Mouse (Mus musculus) heart, embryonic 12.5 days (tissue): Measurements from ENCODE around the gene Mut. TPM values are rescaled to one million over a fixed set of nuclear protein-coding genes. Genes with fewer than 3 reads are reported as not detected.

Experiments used
- ATAC-seq: fragments of 200-750 bp; cut with Nextera tagmentation; 2 replicates; pipeline ENCODE4 v1.8.0; 2017; ENCODE audit warnings: moderate TSS enrichment, moderate library complexity; ENCODE audit not compliant: insufficient number of reproducible peaks, low FRiP score
- H3K27ac ChIP-seq: fragments of 300-500 bp; sonication (generic); 2 replicates; pipeline ENCODE4 v1.5.1; 2016; ENCODE audit warnings: mild to moderate bottlenecking, moderate library complexity; ENCODE audit not compliant: poor library complexity, severe bottlenecking
- H3K27me3 ChIP-seq: fragments of 300-500 bp; sonication (generic); replicated peaks from 2 replicates; pipeline ENCODE4 v1.6.1; 2016; ENCODE audit warnings: mild to moderate bottlenecking, moderate library complexity
- H3K36me3 ChIP-seq: fragments of 300-500 bp; sonication (generic); 2 replicates; pipeline ENCODE4 v1.6.1; 2016; ENCODE audit warnings: mild to moderate bottlenecking, moderate library complexity
- H3K4me1 ChIP-seq: fragments of 300-500 bp; sonication (generic); replicated peaks from 2 replicates; pipeline ENCODE4 v1.6.1; 2016; ENCODE audit warnings: mild to moderate bottlenecking
- H3K4me2 ChIP-seq: fragments of 300-500 bp; sonication (generic); 2 replicates; pipeline ENCODE4 v1.6.1; 2016; ENCODE audit warnings: mild to moderate bottlenecking, moderate library complexity
- H3K4me3 ChIP-seq: fragments of 300-500 bp; sonication (generic); 2 replicates; pipeline ENCODE4 v1.5.1; 2016; ENCODE audit warnings: mild to moderate bottlenecking
- H3K9ac ChIP-seq: fragments of 300-500 bp; sonication (generic); 2 replicates; pipeline ENCODE4 v1.6.1; 2016; ENCODE audit warnings: mild to moderate bottlenecking, moderate library complexity
- H3K9me3 ChIP-seq: fragments of 300-500 bp; sonication (generic); replicated peaks from 2 replicates; pipeline ENCODE4 v1.6.1; 2016; ENCODE audit warnings: mild to moderate bottlenecking, moderate library complexity
- WGBS: fragments of 180-500 bp; shearing (Covaris S2); methylation state at CpG from one replicate; pipeline ENCODE4 v1.1.7; 2016; 5-methylcytosine and 5-hydroxymethylcytosine counted together
- polyA plus RNA-seq: library from polyadenylated mRNA; unstranded; fragments of >200 nt; fragmentation: Nextera tagmentation; extraction: Ambion mirVana; gene quantifications from 2 replicates; pipeline ENCODE4 v1.2.1, GENCODE M21; 2016

The Mut gene
- polyA plus RNA-seq, result 40.4 and 43.6 TPM in 2 replicates

GRCm38 (mm10) chr17:40934420-40935231, at the start of gene Mut, which contains the start of gene Cenpq:
Gene Mut (plus strand): TSS chr17:40934685.
Gene Cenpq (minus strand): TSS chr17:40935047.
- H3K4me1 ChIP-seq, result peaks cover 3% of the 10 kb centered on the region
- ATAC-seq, result peak; percentile 100
- WGBS, result under 1% methylated on average over 50 of the region's 50 CpGs
- peak within 1 kb of the TSS; percentile 87 for H3K4me3 ChIP-seq
- peak within 1 kb of the TSS; percentile 83 for H3K4me2 ChIP-seq
- H3K27me3 ChIP-seq, result no peaks in the 10 kb centered on the region
- no peaks in the 10 kb centered on the region for H3K9me3 ChIP-seq
- H3K9ac ChIP-seq, result peak within 1 kb of the TSS; percentile 80
- H3K36me3 ChIP-seq, result peaks cover 12% of the 10 kb centered on the region
- H3K27ac ChIP-seq, result peak within 1 kb of the TSS; percentile 95

GRCm38 (mm10) chr17:40885155-40885554, 49.3 kb upstream of the Mut start:
- Histone ChIP-seq H3K27ac (no peak overlapping the region), H3K4me1 (no peaks in the 10 kb centered on the region), H3K9ac (no peak overlapping the region), H3K4me2 (no peak overlapping the region), H3K27me3 (no peaks in the 10 kb centered on the region), H3K36me3 (no peaks in the 10 kb centered on the region), H3K9me3 (no peaks in the 10 kb centered on the region), H3K4me3 (no peak overlapping the region)
- no peak for ATAC-seq
- WGBS, result 77% methylated on average over 4 of the region's 4 CpGs

GRCm38 (mm10) chr17:40887849-40888536, 46.5 kb upstream of the Mut start:
- Histone ChIP-seq H3K9ac (no peak overlapping the region), H3K4me3 (no peak overlapping the region), H3K36me3 (no peaks in the 10 kb centered on the region), H3K4me1 (no peaks in the 10 kb centered on the region), H3K27me3 (no peaks in the 10 kb centered on the region), H3K9me3 (no peaks in the 10 kb centered on the region), H3K4me2 (no peak overlapping the region), H3K27ac (no peak overlapping the region)
- no peak for ATAC-seq
- WGBS, result 72% methylated on average over 4 of the region's 4 CpGs

- no peak overlapping the region for H3K4me3 ChIP-seq
- WGBS, result 61% methylated on average over 1 of the region's 1 CpGs
- H3K9me3 ChIP-seq, result no peaks in the 10 kb centered on the region
- no peaks in the 10 kb centered on the region for H3K36me3 ChIP-seq
- no peak overlapping the region for H3K4me2 ChIP-seq
- H3K4me1 ChIP-seq, result no peaks in the 10 kb centered on the region
- no peak for ATAC-seq
- no peaks in the 10 kb centered on the region for H3K27me3 ChIP-seq
- no peak overlapping the region for H3K9ac ChIP-seq
- no peak overlapping the region for H3K27ac ChIP-seq
These were observed 37.6 kb upstream of the Mut start for GRCm38 (mm10) chr17:40896863-40897262.

- Histone ChIP-seq H3K9ac (no peak overlapping the region), H3K27me3 (no peaks in the 10 kb centered on the region), H3K4me3 (no peak overlapping the region), H3K9me3 (no peaks in the 10 kb centered on the region), H3K36me3 (no peaks in the 10 kb centered on the region), H3K4me2 (no peak overlapping the region), H3K4me1 (peaks cover 10% of the 10 kb centered on the region), H3K27ac (no peak overlapping the region)
- ATAC-seq, result no peak
- 47% methylated on average over 4 of the region's 4 CpGs for WGBS
These were observed 34.6 kb upstream of the Mut start for GRCm38 (mm10) chr17:40899783-40900363.

- WGBS, result 36% methylated on average over 4 of the region's 4 CpGs
These were observed 31.1 kb upstream of the Mut start for GRCm38 (mm10) chr17:40903345-40903744.

GRCm38 (mm10) chr17:40904056-40904597, 30.4 kb upstream of the Mut start:
- Histone ChIP-seq H3K9ac (no peak overlapping the region), H3K4me1 (peaks cover 11% of the 10 kb centered on the region), H3K9me3 (no peaks in the 10 kb centered on the region), H3K27ac (no peak overlapping the region), H3K4me2 (peak overlapping the region; percentile 78), H3K27me3 (no peaks in the 10 kb centered on the region), H3K4me3 (no peak overlapping the region), H3K36me3 (no peaks in the 10 kb centered on the region)
- WGBS, result 9% methylated on average over 11 of the region's 11 CpGs
- no peak for ATAC-seq

More at GRCm38 (mm10) chr17:40903345-40903744, 31.1 kb upstream of the Mut start:
- Histone ChIP-seq H3K4me3 (no peak overlapping the region), H3K9me3 (no peaks in the 10 kb centered on the region), H3K4me2 (no peak overlapping the region), H3K27ac (no peak overlapping the region), H3K36me3 (no peaks in the 10 kb centered on the region), H3K27me3 (no peaks in the 10 kb centered on the region), H3K9ac (no peak overlapping the region), H3K4me1 (peaks cover 11% of the 10 kb centered on the region)
- ATAC-seq, result no peak

- Histone ChIP-seq H3K27me3 (no peaks in the 10 kb centered on the region), H3K4me2 (peak overlapping the region; percentile 78), H3K36me3 (no peaks in the 10 kb centered on the region), H3K9me3 (no peaks in the 10 kb centered on the region), H3K4me3 (peak overlapping the region; percentile 35), H3K9ac (peak overlapping the region; percentile 25; the same call in 1 of the 2 replicates), H3K27ac (no peak overlapping the region), H3K4me1 (peaks cover 11% of the 10 kb centered on the region)
- 5% methylated on average over 14 of the region's 14 CpGs for WGBS
- no peak for ATAC-seq
These were observed 29.7 kb upstream of the Mut start for GRCm38 (mm10) chr17:40904721-40905154.

- Histone ChIP-seq H3K9me3 (no peaks in the 10 kb centered on the region), H3K4me3 (no peak within 1 kb of the TSS), H3K27me3 (no peaks in the 10 kb centered on the region), H3K9ac (no peak within 1 kb of the TSS), H3K36me3 (no peaks in the 10 kb centered on the region), H3K4me1 (no peaks in the 10 kb centered on the region), H3K27ac (no peak within 1 kb of the TSS), H3K4me2 (no peak within 1 kb of the TSS)
- WGBS, result 88% methylated on average over 2 of the region's 2 CpGs
- no peak for ATAC-seq
These were observed 20.2 kb upstream of the Mut start, which contains the start of gene Glyatl3 for GRCm38 (mm10) chr17:40914250-40914649. Gene Glyatl3 (minus strand): TSS chr17:40914350.

GRCm38 (mm10) chr17:40915499-40915898, 19.0 kb upstream of the Mut start:
- Histone ChIP-seq H3K27me3 (no peaks in the 10 kb centered on the region), H3K36me3 (no peaks in the 10 kb centered on the region), H3K9ac (no peak overlapping the region), H3K4me2 (no peak overlapping the region), H3K4me1 (no peaks in the 10 kb centered on the region), H3K4me3 (no peak overlapping the region), H3K9me3 (no peaks in the 10 kb centered on the region), H3K27ac (no peak overlapping the region)
- WGBS, result 82% methylated on average over 2 of the region's 2 CpGs
- no peak for ATAC-seq

- peak; percentile 33; the same call in 1 of the 2 replicates for ATAC-seq
- Histone ChIP-seq H3K9me3 (no peaks in the 10 kb centered on the region), H3K4me3 (peak overlapping the region; percentile 87), H3K9ac (peak overlapping the region; percentile 75), H3K4me1 (peaks cover 3% of the 10 kb centered on the region), H3K36me3 (peaks cover 14% of the 10 kb centered on the region), H3K27ac (no peak overlapping the region), H3K27me3 (no peaks in the 10 kb centered on the region), H3K4me2 (peak overlapping the region; percentile 83)
- under 1% methylated on average over 14 of the region's 14 CpGs for WGBS
These were observed 500 bp upstream of the Mut start for GRCm38 (mm10) chr17:40933985-40934384.
